Mouse (Mus musculus) myocyte (in vitro differentiated cells): Measurements from ENCODE around the gene Gm20388. TPM values are rescaled to one million over a fixed set of nuclear protein-coding genes. Genes with fewer than 3 reads are reported as not detected.

Source experiments
- H3K27me3 ChIP-seq: one replicate; pipeline ENCODE4 v1.6.1; 2011; ENCODE audit not compliant: control insufficient read depth, insufficient read depth, insufficient read length
- H3K36me3 ChIP-seq: one replicate; pipeline ENCODE4 v1.6.1; 2011; ENCODE audit not compliant: control insufficient read depth, insufficient read depth
- H3K4me2 ChIP-seq: one replicate; pipeline ENCODE4 v1.6.1; 2011; ENCODE audit warnings: low read depth, control low read depth
- H3K4me3 ChIP-seq: one replicate; pipeline ENCODE4 v1.5.1; 2011; ENCODE audit warnings: mild to moderate bottlenecking, control low read depth, moderate library complexity
- H3K79me2 ChIP-seq: one replicate; pipeline ENCODE4 v1.6.1; 2011; ENCODE audit not compliant: control insufficient read depth, insufficient read depth
- H3ac ChIP-seq: one replicate; pipeline ENCODE4 v1.6.1; 2011; ENCODE audit not compliant: control insufficient read depth, insufficient read length
- CEBPB ChIP-seq: IDR thresholded peaks from 2 replicates; pipeline ENCODE4 v1.6.1; 2011; ENCODE audit warnings: mild to moderate bottlenecking, moderate library complexity; ENCODE audit not compliant: poor library complexity, insufficient read depth, severe bottlenecking
- E2F4 ChIP-seq: IDR thresholded peaks from one replicate; pipeline ENCODE4 v1.6.1; 2011; ENCODE audit warnings: mild to moderate bottlenecking, control low read depth, moderate library complexity; ENCODE audit not compliant: insufficient read depth
- MAX ChIP-seq: IDR thresholded peaks from one replicate; pipeline ENCODE4 v1.6.1; 2011; ENCODE audit warnings: low read depth, mild to moderate bottlenecking, control low read depth
- MYOD1 ChIP-seq, 3 experiments: IDR thresholded peaks; one replicate each; pipeline ENCODE4 v1.6.1; 2011; ENCODE audit warnings: control low read depth in 2 of 3, low read depth in 2 of 3, mild to moderate bottlenecking in 2 of 3, moderate library complexity in 1 of 3; ENCODE audit not compliant: insufficient read length in 2 of 3, control insufficient read depth in 1 of 3
- MYOG ChIP-seq, 3 experiments: IDR thresholded peaks; one replicate each; pipeline ENCODE4 v1.6.1; 2011; ENCODE audit warnings: control low read depth in 2 of 3, low read depth in 2 of 3, mild to moderate bottlenecking in 2 of 3; ENCODE audit not compliant: insufficient read length in 2 of 3, control insufficient read depth in 1 of 3, insufficient read depth in 1 of 3
- POLR2A ChIP-seq: IDR thresholded peaks from one replicate; pipeline ENCODE4 v1.6.1; 2011; ENCODE audit warnings: low read depth, mild to moderate bottlenecking, control low read depth, moderate library complexity; ENCODE audit not compliant: insufficient read length
- POLR2AphosphoS2 ChIP-seq: IDR thresholded peaks from one replicate; pipeline ENCODE4 v1.6.1; 2011; ENCODE audit warnings: low read depth, control low read depth; ENCODE audit not compliant: insufficient read length
- REST ChIP-seq: IDR thresholded peaks from one replicate; pipeline ENCODE4 v1.6.1; 2011; ENCODE audit warnings: mild to moderate bottlenecking, control low read depth, moderate library complexity; ENCODE audit not compliant: insufficient read depth, insufficient read length
- SRF ChIP-seq: IDR thresholded peaks from one replicate; pipeline ENCODE4 v1.6.1; 2011; ENCODE audit warnings: low read depth; ENCODE audit not compliant: control insufficient read depth, insufficient read length
- TCF12 ChIP-seq: IDR thresholded peaks from one replicate; pipeline ENCODE4 v1.6.1; 2011; ENCODE audit warnings: mild to moderate bottlenecking, control low read depth; ENCODE audit not compliant: poor library complexity, insufficient read depth, severe bottlenecking
- TCF3 ChIP-seq: IDR thresholded peaks from one replicate; pipeline ENCODE4 v1.6.1; 2011; ENCODE audit warnings: low read depth, control low read depth; ENCODE audit not compliant: insufficient read length
- USF1 ChIP-seq: IDR thresholded peaks from one replicate; pipeline ENCODE4 v1.6.1; 2011; ENCODE audit warnings: low read depth, mild to moderate bottlenecking, control low read depth, moderate library complexity
- polyA plus RNA-seq: library from polyadenylated mRNA; unstranded; fragments of >200 nt; fragmentation: generic; extraction: Trizol; gene quantifications from one replicate; pipeline ENCODE4 v1.2.1, GENCODE M21; 2012; ENCODE audit warnings: missing spikeins

Gene Gm20388
- polyA plus RNA-seq, 1 experiment: 15.3 TPM

GRCm38 (mm10) chr8:122047206-122047870 is 2136.7 kb downstream of the Gm20388 start:
- Histone ChIP-seq H3K27me3 (no peaks in the 10 kb centered on the region), H3K79me2 (no peaks in the 10 kb centered on the region), H3K4me3 (no peak overlapping the region), H3K4me2 (no peak overlapping the region), H3K36me3 (no peaks in the 10 kb centered on the region), H3ac (no peak overlapping the region)
- TF ChIP-seq MYOG (IDR thresholded peaks at IDR 0.05; ENCODE audit: control insufficient read depth in 1 of 3, insufficient read depth in 1 of 3, insufficient read length in 2 of 3, low read depth in 2 of 3) (no peak), MYOD1 (IDR thresholded peaks at IDR 0.05; ENCODE audit: control insufficient read depth in 1 of 3, insufficient read length in 2 of 3, low read depth in 2 of 3) (no peak), CEBPB (no peak), POLR2A (no peak), REST (no peak), POLR2AphosphoS2 (no peak), SRF (no peak), USF1 (no peak)

- Histone ChIP-seq H3K4me3 (no peak overlapping the region), H3K27me3 (no peaks in the 10 kb centered on the region), H3K79me2 (no peaks in the 10 kb centered on the region), H3K4me2 (no peak overlapping the region), H3K36me3 (no peaks in the 10 kb centered on the region), H3ac (no peak overlapping the region)
- TF ChIP-seq MYOG (IDR thresholded peaks at IDR 0.05; ENCODE audit: control insufficient read depth in 1 of 3, insufficient read depth in 1 of 3, insufficient read length in 2 of 3, low read depth in 2 of 3): no peak
- TF ChIP-seq TCF3: no peak
- no peak for TF ChIP-seq SRF
These were observed 2138.6 kb downstream of the Gm20388 start for GRCm38 (mm10) chr8:122049266-122049665.

- no peaks in the 10 kb centered on the region for H3K79me2 ChIP-seq
- no peak for TF ChIP-seq POLR2A
- no peak for TF ChIP-seq CEBPB
- no peak for TF ChIP-seq MYOG (IDR thresholded peaks at IDR 0.05; ENCODE audit: control insufficient read depth in 1 of 3, insufficient read depth in 1 of 3, insufficient read length in 2 of 3, low read depth in 2 of 3)
- no peak for TF ChIP-seq MYOD1 (IDR thresholded peaks at IDR 0.05; ENCODE audit: control insufficient read depth in 1 of 3, insufficient read length in 2 of 3, low read depth in 2 of 3)
- TF ChIP-seq TCF3: no peak
- no peak overlapping the region for H3ac ChIP-seq
- no peaks in the 10 kb centered on the region for H3K36me3 ChIP-seq
- no peak overlapping the region for H3K4me3 ChIP-seq
- no peaks in the 10 kb centered on the region for H3K27me3 ChIP-seq
- no peak overlapping the region for H3K4me2 ChIP-seq
These were observed 2139.3 kb downstream of the Gm20388 start for GRCm38 (mm10) chr8:122049923-122050322.

GRCm38 (mm10) chr8:122050620-122051019 is 2140.0 kb downstream of the Gm20388 start:
- no peaks in the 10 kb centered on the region for H3K27me3 ChIP-seq
- no peak overlapping the region for H3K4me3 ChIP-seq
- TF ChIP-seq POLR2AphosphoS2 (no peak), MAX (no peak)
- H3K4me2 ChIP-seq: no peak overlapping the region
- no peak overlapping the region for H3ac ChIP-seq
- no peaks in the 10 kb centered on the region for H3K36me3 ChIP-seq
- no peaks in the 10 kb centered on the region for H3K79me2 ChIP-seq

GRCm38 (mm10) chr8:122055321-122055720 is 2144.7 kb downstream of the Gm20388 start:
- Histone ChIP-seq H3K27me3 (no peaks in the 10 kb centered on the region), H3K79me2 (no peaks in the 10 kb centered on the region), H3K4me2 (no peak overlapping the region), H3K4me3 (no peak overlapping the region), H3ac (no peak overlapping the region), H3K36me3 (no peaks in the 10 kb centered on the region)
- no peak for TF ChIP-seq MYOG (IDR thresholded peaks at IDR 0.05; ENCODE audit: control insufficient read depth in 1 of 3, insufficient read depth in 1 of 3, insufficient read length in 2 of 3, low read depth in 2 of 3)
- TF ChIP-seq TCF12: no peak
- no peak for TF ChIP-seq POLR2A

- Histone ChIP-seq H3K36me3 (no peaks in the 10 kb centered on the region), H3K4me2 (no peak overlapping the region), H3ac (no peak overlapping the region), H3K79me2 (no peaks in the 10 kb centered on the region), H3K27me3 (no peaks in the 10 kb centered on the region), H3K4me3 (no peak overlapping the region)
- TF ChIP-seq POLR2AphosphoS2: no peak
- TF ChIP-seq POLR2A: no peak
- no peak for TF ChIP-seq SRF
- no peak for TF ChIP-seq MYOG (IDR thresholded peaks at IDR 0.05; ENCODE audit: control insufficient read depth in 1 of 3, insufficient read depth in 1 of 3, insufficient read length in 2 of 3, low read depth in 2 of 3)
- no peak for TF ChIP-seq REST
- no peak for TF ChIP-seq TCF12
- no peak for TF ChIP-seq MAX
- no peak for TF ChIP-seq USF1
- no peak for TF ChIP-seq TCF3
- TF ChIP-seq MYOD1 (IDR thresholded peaks at IDR 0.05; ENCODE audit: control insufficient read depth in 1 of 3, insufficient read length in 2 of 3, low read depth in 2 of 3): no peak
- TF ChIP-seq CEBPB: no peak
- TF ChIP-seq E2F4: no peak
These were observed 2145.5 kb downstream of the Gm20388 start for GRCm38 (mm10) chr8:122056113-122056512.
